Mouse (Mus musculus) E14TG2a.4 (cell line): ENCODE measurements around the gene Gm5269.

ENCODE experiments used
- CTCF ChIP-seq: conservative IDR thresholded peaks from 2 replicates; pipeline ENCODE4 v1.5.1; 2014; ENCODE audit warnings: low read length
- NANOG ChIP-seq: IDR thresholded peaks from 2 replicates; pipeline ENCODE4 v1.6.1; 2014; ENCODE audit warnings: borderline replicate concordance, low read length, mixed read lengths
- POU5F1 ChIP-seq: IDR thresholded peaks from 2 replicates; pipeline ENCODE4 v1.6.1; 2014; ENCODE audit warnings: low read length, borderline replicate concordance

DNA sequence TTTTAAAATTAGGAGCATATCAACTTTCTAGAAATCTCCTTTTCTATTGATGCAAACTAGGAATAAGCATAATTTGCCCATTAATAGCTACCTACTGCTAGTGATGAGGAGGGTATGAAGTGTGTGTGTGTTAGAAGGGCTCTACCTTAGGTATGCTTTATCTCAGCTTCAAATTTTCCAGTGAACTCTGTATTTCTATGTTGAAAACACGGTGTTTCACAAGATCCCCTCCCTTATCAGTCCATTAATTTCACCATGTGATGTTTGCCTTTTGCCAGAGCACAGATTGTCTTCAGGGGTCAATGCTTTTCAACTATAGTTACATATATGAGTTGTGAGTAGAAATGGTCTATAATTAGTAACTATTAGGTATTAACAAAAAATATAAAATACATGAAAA, 8.0 kb upstream of the Gm5269 start:
- TF ChIP-seq NANOG (no peak), CTCF (no peak), POU5F1 (no peak)
